Mouse (Mus musculus) 3134 (cell line): Measurements from ENCODE around the gene Acyp2.
"Not testable (repeated sequence)": the region's sequence is repeated elsewhere in the genome, so short reads cannot be mapped to it uniquely, and the experiment has no call there.

ENCODE experiments used
- DNase-seq: peaks from one replicate; pipeline ENCODE4 v3.0.0-alpha.2; 2011; ENCODE audit warnings: low spot score; ENCODE audit not compliant: insufficient read length; ENCODE audit errors: extremely low read depth

Acyp2 gene

GRCm38 (mm10) chr11:30649001-30649637 lies at the start of gene Acyp2:
TSS of gene Acyp2 (minus strand) at chr11:30649587.
- peak; percentile 93 for DNase-seq

GRCm38 (mm10) chr11:30689421-30689820 lies 40.0 kb upstream of the Acyp2 start:
- DNase-seq: peak; percentile 45

- peak; percentile 52 for DNase-seq
Observed at GRCm38 (mm10) chr11:30676086-30676485, 26.7 kb upstream of the Acyp2 start.

GRCm38 (mm10) chr11:30672719-30673118 lies 23.3 kb upstream of the Acyp2 start:
- DNase-seq: peak; percentile 66

GRCm38 (mm10) chr11:30663001-30663400 lies 13.6 kb upstream of the Acyp2 start:
- no peak for DNase-seq

GRCm38 (mm10) chr11:30662591-30662990 lies 13.2 kb upstream of the Acyp2 start:
- DNase-seq: no peak

GRCm38 (mm10) chr11:30657069-30657468 lies 7.7 kb upstream of the Acyp2 start:
- no peak for DNase-seq

GRCm38 (mm10) chr11:30656060-30656459 lies 6.7 kb upstream of the Acyp2 start:
- DNase-seq: no peak

GRCm38 (mm10) chr11:30650416-30650815 lies 1.0 kb upstream of the Acyp2 start:
- DNase-seq: no peak

GRCm38 (mm10) chr11:30635674-30636073 lies 13.7 kb downstream of the Acyp2 start:
- no peak for DNase-seq

- DNase-seq: no peak
Observed at GRCm38 (mm10) chr11:30630514-30630913, 18.9 kb downstream of the Acyp2 start.

- no peak for DNase-seq
Observed at GRCm38 (mm10) chr11:30623218-30623617, 26.2 kb downstream of the Acyp2 start.

- not testable (repeated sequence) for DNase-seq
Observed at GRCm38 (mm10) chr11:30621386-30622363, 27.7 kb downstream of the Acyp2 start.

GRCm38 (mm10) chr11:30618235-30618634 lies 31.2 kb downstream of the Acyp2 start:
- DNase-seq: no peak

GRCm38 (mm10) chr11:30617571-30618097 lies 31.8 kb downstream of the Acyp2 start:
- no peak for DNase-seq

GRCm38 (mm10) chr11:30615977-30616376 lies 33.4 kb downstream of the Acyp2 start:
- DNase-seq: no peak

- no peak for DNase-seq
Observed at GRCm38 (mm10) chr11:30613916-30614546, 35.4 kb downstream of the Acyp2 start.

- no peak for DNase-seq
Observed at GRCm38 (mm10) chr11:30612699-30613098, 36.7 kb downstream of the Acyp2 start.

- DNase-seq: no peak
Observed at GRCm38 (mm10) chr11:30609247-30609646, 40.1 kb downstream of the Acyp2 start.

- DNase-seq: no peak
Observed at GRCm38 (mm10) chr11:30607587-30608518, 41.5 kb downstream of the Acyp2 start.
